Mouse (Mus musculus) embryonic facial prominence, embryonic 12.5 days (tissue): Measurements from ENCODE around the gene Olfr142. TPM values are rescaled to one million over a fixed set of nuclear protein-coding genes. Genes with fewer than 3 reads are reported as not detected.
"Not testable (repeated sequence)": the region's sequence is repeated elsewhere in the genome, so short reads cannot be mapped to it uniquely, and the experiment has no call there.

ENCODE experiments used
- ATAC-seq: fragments of 200-750 bp; cut with Nextera tagmentation; 2 replicates; pipeline ENCODE4 v1.8.0; 2017; ENCODE audit not compliant: insufficient number of reproducible peaks, insufficient read depth, low FRiP score, low TSS enrichment
- H3K27ac ChIP-seq: fragments of 300-500 bp; sonication (generic); 2 replicates; pipeline ENCODE4 v1.5.1; 2016; ENCODE audit warnings: mild to moderate bottlenecking
- H3K27me3 ChIP-seq: fragments of 300-500 bp; sonication (generic); 2 replicates; pipeline ENCODE4 v1.6.1; 2016; ENCODE audit warnings: mild to moderate bottlenecking, moderate library complexity
- H3K36me3 ChIP-seq: fragments of 300-500 bp; sonication (generic); 2 replicates; pipeline ENCODE4 v1.6.1; 2016; ENCODE audit warnings: mild to moderate bottlenecking
- H3K4me1 ChIP-seq: fragments of 300-500 bp; sonication (generic); 2 replicates; pipeline ENCODE4 v1.6.1; 2016
- H3K4me2 ChIP-seq: fragments of 300-500 bp; sonication (generic); replicated peaks from 2 replicates; pipeline ENCODE4 v1.6.1; 2016; ENCODE audit warnings: mild to moderate bottlenecking, moderate library complexity
- H3K4me3 ChIP-seq: fragments of 300-500 bp; sonication (generic); 2 replicates; pipeline ENCODE4 v1.5.1; 2016; ENCODE audit warnings: mild to moderate bottlenecking
- H3K9ac ChIP-seq: fragments of 300-500 bp; sonication (generic); 2 replicates; pipeline ENCODE4 v1.6.1; 2016; ENCODE audit warnings: mild to moderate bottlenecking, moderate library complexity
- H3K9me3 ChIP-seq: fragments of 300-500 bp; sonication (generic); 2 replicates; pipeline ENCODE4 v1.6.1; 2016; ENCODE audit warnings: mild to moderate bottlenecking, moderate library complexity
- WGBS: fragments of 180-500 bp; shearing (Covaris S2); methylation state at CpG from one replicate; pipeline ENCODE4 v1.1.7; 2016; 5-methylcytosine and 5-hydroxymethylcytosine counted together
- polyA plus RNA-seq: library from polyadenylated mRNA; unstranded; fragments of >200 nt; fragmentation: Nextera tagmentation; extraction: Ambion mirVana; gene quantifications from 2 replicates; pipeline ENCODE4 v1.2.1, GENCODE M21; 2016

Olfr142 gene
- not detected in 2 replicates for polyA plus RNA-seq

DNA sequence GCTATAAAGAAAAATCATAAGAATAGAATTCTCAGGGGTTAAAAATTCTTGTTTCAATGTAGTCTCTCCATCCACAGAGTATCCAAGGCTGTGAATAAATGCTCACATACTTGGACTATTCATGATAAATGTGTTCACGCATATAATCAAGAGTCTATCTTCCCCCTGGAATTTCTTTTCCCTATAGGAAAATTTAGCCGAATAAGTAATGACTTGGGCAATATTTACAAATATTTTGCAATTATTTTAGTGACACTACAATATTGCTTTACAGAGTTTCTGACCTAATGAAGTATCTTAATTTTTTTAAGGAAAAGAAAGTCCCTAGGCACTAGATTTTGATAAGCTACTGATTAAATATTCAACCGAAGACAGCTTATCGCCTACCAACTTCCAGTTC lies at the start of gene Olfr142:
Gene Olfr142, minus strand, starts transcription at position 101 of the 400 bp plus-strand sequence.
- Histone ChIP-seq H3K9ac (no peak within 1 kb of the TSS), H3K4me3 (no peak within 1 kb of the TSS), H3K9me3 (no peaks in the 10 kb centered on the region), H3K36me3 (no peaks in the 10 kb centered on the region), H3K4me2 (no peak within 1 kb of the TSS), H3K4me1 (no peaks in the 10 kb centered on the region), H3K27ac (no peak within 1 kb of the TSS), H3K27me3 (no peaks in the 10 kb centered on the region)
- ATAC-seq = no peak
- WGBS = 93% methylated on average over 4 of the region's 4 CpGs

DNA sequence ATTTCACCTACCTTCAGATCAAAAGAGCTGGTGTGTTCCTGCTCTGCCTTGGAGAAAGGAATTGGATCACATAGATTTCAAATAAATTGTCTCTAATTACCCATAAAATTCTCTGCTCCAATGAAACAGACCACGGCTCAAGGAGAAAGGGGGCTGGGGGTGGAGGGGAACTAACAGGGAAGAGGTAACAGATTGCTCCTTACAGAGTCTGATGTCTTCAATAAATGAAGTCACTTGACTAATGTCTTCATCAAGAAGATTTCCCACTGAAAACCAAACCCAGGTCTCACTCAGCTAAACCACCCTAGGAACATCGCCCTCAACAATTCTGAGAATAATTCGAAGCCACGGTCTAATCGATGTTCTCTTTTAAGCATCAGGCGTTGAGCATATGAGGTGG lies 35.3 kb upstream of the Olfr142 start, which contains the start of gene Olfr1272:
Gene Olfr1272, minus strand, starts transcription at position 101 of the 400 bp plus-strand sequence.
- ATAC-seq = no peak
- Histone ChIP-seq H3K36me3 (no peaks in the 10 kb centered on the region), H3K9ac (no peak within 1 kb of the TSS), H3K4me2 (no peak within 1 kb of the TSS), H3K4me3 (no peak within 1 kb of the TSS), H3K27me3 (no peaks in the 10 kb centered on the region), H3K4me1 (no peaks in the 10 kb centered on the region), H3K27ac (no peak within 1 kb of the TSS), H3K9me3 (no peaks in the 10 kb centered on the region)
- 83% methylated on average over 6 of the region's 6 CpGs for WGBS

DNA sequence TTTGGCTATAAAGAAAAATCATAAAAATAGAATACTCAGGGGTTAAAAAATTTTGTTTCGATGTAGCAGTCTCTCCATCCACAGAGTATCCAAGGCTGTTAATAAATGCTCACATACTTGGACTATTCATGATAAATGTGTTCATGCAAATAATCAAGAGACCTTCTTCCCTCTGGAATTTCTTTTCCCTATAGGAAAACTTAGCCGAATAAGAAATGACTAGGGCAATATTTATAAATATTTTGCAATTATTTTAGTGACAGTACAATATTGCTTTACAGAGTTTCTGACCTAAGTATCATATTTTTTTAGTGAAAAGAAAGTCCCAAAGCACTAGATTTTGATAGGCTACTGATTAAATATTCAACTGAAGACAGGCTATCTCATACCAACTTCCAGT lies 13.5 kb upstream of the Olfr142 start, which contains the start of gene Olfr1271:
Gene Olfr1271, minus strand, starts transcription at position 101 of the 400 bp plus-strand sequence.
- Histone ChIP-seq H3K4me2 (no peak within 1 kb of the TSS), H3K4me3 (no peak within 1 kb of the TSS), H3K9ac (no peak within 1 kb of the TSS), H3K27me3 (no peaks in the 10 kb centered on the region), H3K9me3 (no peaks in the 10 kb centered on the region), H3K4me1 (no peaks in the 10 kb centered on the region), H3K36me3 (no peaks in the 10 kb centered on the region), H3K27ac (no peak within 1 kb of the TSS)
- ATAC-seq = no peak
- 80% methylated on average over 2 of the region's 2 CpGs for WGBS

DNA sequence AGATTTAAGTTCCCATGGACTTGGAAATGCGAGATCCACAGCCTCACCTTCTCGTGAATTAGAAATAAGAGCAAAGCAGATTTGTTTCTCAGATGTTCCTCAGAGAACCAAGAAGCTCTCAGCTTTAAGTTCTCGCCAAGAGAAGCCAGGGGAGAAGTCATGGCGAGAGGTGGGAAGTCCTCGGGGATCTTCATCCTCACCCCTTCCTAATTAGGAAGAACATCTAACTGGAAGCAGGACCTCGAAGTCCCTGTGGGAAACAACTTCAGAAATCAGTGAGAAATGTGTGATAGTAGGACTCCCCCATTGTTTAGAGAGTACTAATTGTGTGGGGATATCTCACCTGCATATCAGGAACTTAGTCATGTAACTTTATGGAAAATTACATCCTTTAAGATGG lies 33.0 kb downstream of the Olfr142 start, which contains the start of gene Olfr1506:
Gene Olfr1506, minus strand, starts transcription at position 101 of the 400 bp plus-strand sequence.
- not testable (repeated sequence) for ATAC-seq, H3K36me3 ChIP-seq, H3K4me2 ChIP-seq, H3K27ac ChIP-seq, H3K4me1 ChIP-seq, H3K4me3 ChIP-seq, H3K9me3 ChIP-seq, H3K27me3 ChIP-seq, H3K9ac ChIP-seq
- WGBS = no CpG with 5 or more reads among the region's 6 CpGs

Other genes with a start within 250 kb of the Olfr142 start
- not detected in 2 replicates for gene Olfr1263, start 245.5 kb downstream of the Olfr142 start, polyA plus RNA-seq
- gene Olfr1264, start 232.0 kb downstream of the Olfr142 start, polyA plus RNA-seq = not detected in 2 replicates
- gene Olfr1265, start 222.3 kb downstream of the Olfr142 start, polyA plus RNA-seq = not detected in 2 replicates
- gene Olfr140, start 194.0 kb downstream of the Olfr142 start, polyA plus RNA-seq = not detected in 2 replicates
- not detected in 2 replicates for gene Olfr1269, start 136.2 kb downstream of the Olfr142 start, polyA plus RNA-seq
- gene Olfr32, start 115.3 kb downstream of the Olfr142 start, polyA plus RNA-seq = not detected in 2 replicates
- gene Olfr1270, start 104.5 kb downstream of the Olfr142 start, polyA plus RNA-seq = not detected in 2 replicates
- not detected in 2 replicates for gene Olfr1506, start 33.1 kb downstream of the Olfr142 start, polyA plus RNA-seq
- not detected in 2 replicates for gene Olfr1271, start 13.4 kb upstream of the Olfr142 start, polyA plus RNA-seq
- not detected in 2 replicates for gene Olfr1272, start 35.2 kb upstream of the Olfr142 start, polyA plus RNA-seq
- gene Gm13769, start 64.6 kb upstream of the Olfr142 start, polyA plus RNA-seq = not detected in 2 replicates
- gene Olfr1274-ps, start 141.1 kb upstream of the Olfr142 start, polyA plus RNA-seq = not detected in 2 replicates